ENCODE assay signal across 29 mouse cellular contexts in genomic region chr6:92316781-92317180, GRCm38 (mm10).
"Had no signal": no experiment of that assay in that cellular context is flagged by ENCODE, and none has a peak within 500 bp of the region (broad histone marks: within the 10 kb centered on the region; RNA-seq: fewer than 3 reads in every experiment).

No protein-coding gene starts in this region.

- DNase-seq: layer of hippocampus, postnatal 36 days; left cerebral cortex, postnatal 4 days; liver; liver, embryonic 13.5 days; lung, adult 18-20 months; lung, adult 2 months; lung, embryonic 14.5 days; lung, postnatal 10 days; lung, postnatal 14 days; lung, postnatal 36 days; lung, postnatal 4 days had no signal

- H3K9me3 ChIP-seq: limb, embryonic 10.5 days; limb, embryonic 12.5 days; limb, embryonic 13.5 days; limb, embryonic 15.5 days; liver, embryonic 13.5 days; liver, embryonic 15.5 days; lung, embryonic 15.5 days; midbrain, embryonic 10.5 days; midbrain, embryonic 12.5 days; midbrain, embryonic 13.5 days; midbrain, embryonic 15.5 days; neural tube, embryonic 12.5 days had no signal

- ATAC-seq: lung, postnatal 0 days; midbrain, embryonic 13.5 days; midbrain, embryonic 15.5 days; midbrain, embryonic 16.5 days had no signal

- H3K27me3 ChIP-seq: limb, embryonic 12.5 days; limb, embryonic 13.5 days; limb, embryonic 15.5 days; liver, embryonic 13.5 days; liver, embryonic 15.5 days; lung, embryonic 15.5 days; megakaryocyte, embryonic 14.5 days; midbrain, embryonic 12.5 days; midbrain, embryonic 13.5 days; midbrain, embryonic 15.5 days; neural tube, embryonic 12.5 days had no signal

- H3K4me1 ChIP-seq: limb, embryonic 10.5 days; limb, embryonic 12.5 days; limb, embryonic 13.5 days; limb, embryonic 15.5 days; liver, embryonic 13.5 days; liver, embryonic 15.5 days; lung, embryonic 15.5 days; megakaryocyte, embryonic 14.5 days; midbrain, embryonic 10.5 days; midbrain, embryonic 12.5 days; midbrain, embryonic 13.5 days; midbrain, embryonic 15.5 days; neural tube, embryonic 12.5 days had no signal

- H3K4me2 ChIP-seq: limb, embryonic 12.5 days; limb, embryonic 13.5 days; limb, embryonic 15.5 days; liver, embryonic 13.5 days; liver, embryonic 15.5 days; lung, embryonic 14.5 days; lung, embryonic 15.5 days; midbrain, embryonic 12.5 days; midbrain, embryonic 13.5 days; midbrain, embryonic 15.5 days; neural tube, embryonic 12.5 days had no signal

- H3K27ac ChIP-seq: left cerebral cortex, adult 2 months; limb, embryonic 10.5 days; limb, embryonic 12.5 days; limb, embryonic 13.5 days; limb, embryonic 15.5 days; liver, embryonic 13.5 days; liver, embryonic 14.5 days; liver, embryonic 15.5 days; lung, embryonic 15.5 days; macrophage; midbrain, embryonic 10.5 days; midbrain, embryonic 12.5 days; midbrain, embryonic 13.5 days; midbrain, embryonic 15.5 days; neural tube, embryonic 12.5 days had no signal

- H3K9ac ChIP-seq: limb, embryonic 12.5 days; limb, embryonic 13.5 days; limb, embryonic 15.5 days; liver, embryonic 13.5 days; liver, embryonic 14.5 days; liver, embryonic 15.5 days; lung, embryonic 14.5 days; lung, embryonic 15.5 days; midbrain, embryonic 12.5 days; midbrain, embryonic 13.5 days; midbrain, embryonic 15.5 days; neural tube, embryonic 12.5 days had no signal

- H3K36me3 ChIP-seq: limb, embryonic 10.5 days; limb, embryonic 12.5 days; limb, embryonic 13.5 days; limb, embryonic 15.5 days; liver, embryonic 13.5 days; liver, embryonic 15.5 days; lung, embryonic 15.5 days; midbrain, embryonic 10.5 days; midbrain, embryonic 12.5 days; midbrain, embryonic 13.5 days; midbrain, embryonic 15.5 days; neural tube, embryonic 12.5 days had no signal

- H3K4me3 ChIP-seq: left cerebral cortex, adult 2 months; limb, embryonic 10.5 days; limb, embryonic 12.5 days; limb, embryonic 13.5 days; limb, embryonic 15.5 days; liver, embryonic 13.5 days; liver, embryonic 15.5 days; lung, embryonic 15.5 days; megakaryocyte, embryonic 14.5 days; midbrain, embryonic 10.5 days; midbrain, embryonic 12.5 days; midbrain, embryonic 13.5 days; midbrain, embryonic 15.5 days; myocyte; neural tube, embryonic 12.5 days had no signal
